Mouse (Mus musculus): ENCODE results near the gene Mapk9. TPM values are rescaled to one million over a fixed set of nuclear protein-coding genes. Genes with fewer than 3 reads are reported as not detected.

The Mapk9 gene
- polyA plus RNA-seq, 1 experiment: 6.4 TPM

GRCm38 (mm10) chr11:49867320-49867719 is 20.8 kb downstream of the Mapk9 start:
- Histone ChIP-seq H3K27me3 (ENCODE audit: control insufficient read depth, insufficient read depth, low read length) (no peaks in the 10 kb centered on the region), H3K4me3 (ENCODE audit: low read depth, low read length) (no peak overlapping the region), H3K36me3 (ENCODE audit: control insufficient read depth, insufficient read depth, low read length) (peaks cover 14% of the 10 kb centered on the region), H3K27ac (ENCODE audit: insufficient read depth, low read depth, low read length) (no peak overlapping the region), H3K4me1 (ENCODE audit: control insufficient read depth, insufficient read depth, insufficient read length, low read length) (no peaks in the 10 kb centered on the region)
- 91% methylated on average over 5 of the region's 5 CpGs for WGBS
- TF ChIP-seq POLR2A (IDR thresholded peaks at IDR 0.05; ENCODE audit: low read depth, low read length) (no peak), CTCF (IDR thresholded peaks at IDR 0.05; ENCODE audit: extremely low read depth, insufficient read length, insufficient replicate concordance, low read depth, low read length) (no peak)

DNA sequence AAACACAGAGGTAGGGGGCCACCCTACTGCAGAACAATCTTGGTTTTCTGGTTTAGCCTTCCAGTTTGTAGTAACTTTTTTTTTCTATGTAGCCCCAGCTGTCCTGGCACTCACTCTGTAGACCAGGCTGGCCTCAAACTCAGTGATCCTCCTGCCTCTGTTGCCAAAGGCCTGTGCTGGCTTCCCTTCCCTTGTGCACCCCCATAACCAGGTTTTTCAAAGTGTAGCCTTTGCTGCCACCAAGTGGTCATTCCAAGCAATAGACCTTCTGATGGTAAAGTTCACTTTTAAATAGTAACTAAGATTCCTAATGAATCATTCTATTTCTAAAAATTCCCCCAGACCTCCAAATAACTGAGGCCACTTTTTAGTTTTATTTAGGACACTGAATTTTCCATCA is 23.2 kb downstream of the Mapk9 start:
- Histone ChIP-seq H3K4me1 (ENCODE audit: control insufficient read depth, insufficient read depth, insufficient read length, low read length) (no peaks in the 10 kb centered on the region), H3K36me3 (ENCODE audit: control insufficient read depth, insufficient read depth, low read length) (peaks cover 20% of the 10 kb centered on the region), H3K4me3 (ENCODE audit: low read depth, low read length) (no peak overlapping the region), H3K27ac (ENCODE audit: insufficient read depth, low read depth, low read length) (no peak overlapping the region), H3K27me3 (ENCODE audit: control insufficient read depth, insufficient read depth, low read length) (no peaks in the 10 kb centered on the region)
- TF ChIP-seq CTCF (IDR thresholded peaks at IDR 0.05; ENCODE audit: extremely low read depth, insufficient read length, insufficient replicate concordance, low read depth, low read length): peak; percentile 67; the same call in 1 of the 2 replicates
- no peak for TF ChIP-seq POLR2A (IDR thresholded peaks at IDR 0.05; ENCODE audit: low read depth, low read length)

- Histone ChIP-seq H3K4me1 (ENCODE audit: control insufficient read depth, insufficient read depth, insufficient read length, low read length) (no peaks in the 10 kb centered on the region), H3K4me3 (ENCODE audit: low read depth, low read length) (no peak overlapping the region), H3K27me3 (ENCODE audit: control insufficient read depth, insufficient read depth, low read length) (no peaks in the 10 kb centered on the region), H3K27ac (ENCODE audit: insufficient read depth, low read depth, low read length) (no peak overlapping the region), H3K36me3 (ENCODE audit: control insufficient read depth, insufficient read depth, low read length) (peaks cover 20% of the 10 kb centered on the region)
- 62% methylated on average over 6 of the region's 6 CpGs for WGBS
- peak; percentile 65; the same call in 1 of the 2 replicates for TF ChIP-seq CTCF (IDR thresholded peaks at IDR 0.05; ENCODE audit: extremely low read depth, insufficient read length, insufficient replicate concordance, low read depth, low read length)
- TF ChIP-seq POLR2A (IDR thresholded peaks at IDR 0.05; ENCODE audit: low read depth, low read length): no peak
Observed at GRCm38 (mm10) chr11:49871914-49872313, 25.4 kb downstream of the Mapk9 start.

DNA sequence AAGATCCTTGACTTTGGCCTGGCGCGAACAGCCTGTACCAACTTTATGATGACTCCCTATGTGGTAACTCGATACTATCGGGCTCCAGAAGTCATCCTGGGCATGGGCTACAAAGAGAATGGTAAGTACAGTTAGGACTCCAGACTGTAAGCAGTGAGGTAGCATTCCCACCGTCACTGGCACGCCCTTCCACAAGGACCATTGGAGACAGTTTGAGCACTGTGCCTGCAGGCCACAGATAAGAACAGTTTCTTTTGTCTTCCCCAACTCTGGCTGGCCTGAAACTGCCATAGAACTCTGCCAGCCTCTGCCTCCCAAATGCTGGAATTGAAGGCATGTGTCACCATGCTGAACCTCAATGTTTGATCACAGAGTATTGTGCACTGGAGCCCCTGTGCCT is 26.2 kb downstream of the Mapk9 start:
- Histone ChIP-seq H3K27me3 (ENCODE audit: control insufficient read depth, insufficient read depth, low read length) (no peaks in the 10 kb centered on the region), H3K27ac (ENCODE audit: insufficient read depth, low read depth, low read length) (no peak overlapping the region), H3K36me3 (ENCODE audit: control insufficient read depth, insufficient read depth, low read length) (peaks cover 20% of the 10 kb centered on the region), H3K4me3 (ENCODE audit: low read depth, low read length) (no peak overlapping the region), H3K4me1 (ENCODE audit: control insufficient read depth, insufficient read depth, insufficient read length, low read length) (no peaks in the 10 kb centered on the region)
- WGBS: 94% methylated on average over 6 of the region's 6 CpGs
- no peak for TF ChIP-seq CTCF (IDR thresholded peaks at IDR 0.05; ENCODE audit: extremely low read depth, insufficient read length, insufficient replicate concordance, low read depth, low read length)
- TF ChIP-seq POLR2A (IDR thresholded peaks at IDR 0.05; ENCODE audit: low read depth, low read length): no peak

DNA sequence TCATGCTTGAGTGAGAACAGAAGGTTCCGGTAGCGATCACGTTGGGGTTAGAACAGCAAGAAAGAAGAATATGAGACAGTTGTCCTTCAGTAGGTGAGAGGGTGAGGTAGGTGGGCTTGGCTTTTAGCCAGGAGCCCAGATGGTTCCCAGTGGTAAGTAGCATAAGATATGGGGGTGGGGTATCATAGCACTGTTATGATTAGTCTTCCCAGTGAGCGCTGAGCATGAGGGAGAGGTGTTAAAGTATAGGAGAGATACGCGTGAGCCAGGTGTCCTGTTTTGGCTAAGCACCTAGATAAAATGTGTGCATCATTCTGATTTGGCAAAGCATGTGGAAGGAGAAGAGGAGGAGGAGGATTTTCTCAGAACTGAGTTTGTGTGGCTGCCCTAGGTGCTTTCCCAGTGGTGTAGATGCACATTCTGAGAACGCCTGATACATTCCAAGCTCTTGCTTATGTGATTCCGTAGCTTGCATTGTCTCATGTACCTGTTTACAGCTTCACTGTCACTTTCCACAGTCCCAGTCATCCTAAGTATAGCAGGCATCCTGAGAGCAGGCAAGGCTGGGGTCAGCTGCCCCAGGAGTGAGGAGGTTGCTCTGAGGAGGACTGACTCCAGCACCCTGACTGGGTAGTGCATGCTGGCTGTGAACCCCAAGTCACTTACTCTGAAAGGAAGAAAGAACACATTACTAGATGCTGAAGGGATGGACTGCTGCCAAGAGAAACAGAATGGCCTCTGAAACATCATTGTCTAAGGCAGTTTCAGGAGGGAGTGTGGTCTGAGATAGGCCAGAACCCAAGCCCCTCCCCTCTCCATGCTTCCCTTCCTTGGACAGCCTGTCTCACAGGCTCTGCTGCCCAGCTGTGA is 30.6 kb downstream of the Mapk9 start:
- WGBS: 92% methylated on average over 8 of the region's 8 CpGs
- TF ChIP-seq CTCF (IDR thresholded peaks at IDR 0.05; ENCODE audit: extremely low read depth, insufficient read length, insufficient replicate concordance, low read depth, low read length) (no peak), POLR2A (IDR thresholded peaks at IDR 0.05; ENCODE audit: low read depth, low read length) (no peak)
- H3K36me3 ChIP-seq (ENCODE audit: control insufficient read depth, insufficient read depth, low read length): peaks cover 24% of the 10 kb centered on the region
- H3K4me3 ChIP-seq (ENCODE audit: low read depth, low read length): no peak overlapping the region
- no peak overlapping the region for H3K27ac ChIP-seq (ENCODE audit: insufficient read depth, low read depth, low read length)
- H3K4me1 ChIP-seq (ENCODE audit: control insufficient read depth, insufficient read depth, insufficient read length, low read length): no peaks in the 10 kb centered on the region
- no peaks in the 10 kb centered on the region for H3K27me3 ChIP-seq (ENCODE audit: control insufficient read depth, insufficient read depth, low read length)

GRCm38 (mm10) chr11:49879950-49880642 is 33.5 kb downstream of the Mapk9 start:
- H3K4me1 ChIP-seq (ENCODE audit: control insufficient read depth, insufficient read depth, insufficient read length, low read length): no peaks in the 10 kb centered on the region
- TF ChIP-seq CTCF (IDR thresholded peaks at IDR 0.05; ENCODE audit: extremely low read depth, insufficient read length, insufficient replicate concordance, low read depth, low read length) (no peak), POLR2A (IDR thresholded peaks at IDR 0.05; ENCODE audit: low read depth, low read length) (no peak)
- H3K4me3 ChIP-seq (ENCODE audit: low read depth, low read length): no peak overlapping the region
- 87% methylated on average over 3 of the region's 3 CpGs for WGBS
- no peak overlapping the region for H3K27ac ChIP-seq (ENCODE audit: insufficient read depth, low read depth, low read length)
- no peaks in the 10 kb centered on the region for H3K27me3 ChIP-seq (ENCODE audit: control insufficient read depth, insufficient read depth, low read length)
- H3K36me3 ChIP-seq (ENCODE audit: control insufficient read depth, insufficient read depth, low read length): peaks cover 25% of the 10 kb centered on the region

GRCm38 (mm10) chr11:49883394-49883793 is 36.8 kb downstream of the Mapk9 start:
- no peaks in the 10 kb centered on the region for H3K27me3 ChIP-seq (ENCODE audit: control insufficient read depth, insufficient read depth, low read length)
- WGBS: 91% methylated on average over 3 of the region's 3 CpGs
- TF ChIP-seq POLR2A (IDR thresholded peaks at IDR 0.05; ENCODE audit: low read depth, low read length): no peak
- TF ChIP-seq CTCF (IDR thresholded peaks at IDR 0.05; ENCODE audit: extremely low read depth, insufficient read length, insufficient replicate concordance, low read depth, low read length): no peak
- H3K27ac ChIP-seq (ENCODE audit: insufficient read depth, low read depth, low read length): no peak overlapping the region
- H3K4me1 ChIP-seq (ENCODE audit: control insufficient read depth, insufficient read depth, insufficient read length, low read length): no peaks in the 10 kb centered on the region
- H3K4me3 ChIP-seq (ENCODE audit: low read depth, low read length): no peak overlapping the region
- H3K36me3 ChIP-seq (ENCODE audit: control insufficient read depth, insufficient read depth, low read length): peaks cover 36% of the 10 kb centered on the region

Measured in small intestine, adult 2 months (tissue).